Mouse (Mus musculus): Measurements from ENCODE around the gene Nsg2.
A peak's percentile ranks its signal among the peaks of the same experiment; 100 is the strongest.

Gene Nsg2

GRCm38 (mm10) chr11:32013561-32013960 lies 13.3 kb downstream of the Nsg2 start:
- no peak for DNase-seq

- DNase-seq, result no peak
Measured at GRCm38 (mm10) chr11:32018201-32018600, 17.9 kb downstream of the Nsg2 start.

DNA sequence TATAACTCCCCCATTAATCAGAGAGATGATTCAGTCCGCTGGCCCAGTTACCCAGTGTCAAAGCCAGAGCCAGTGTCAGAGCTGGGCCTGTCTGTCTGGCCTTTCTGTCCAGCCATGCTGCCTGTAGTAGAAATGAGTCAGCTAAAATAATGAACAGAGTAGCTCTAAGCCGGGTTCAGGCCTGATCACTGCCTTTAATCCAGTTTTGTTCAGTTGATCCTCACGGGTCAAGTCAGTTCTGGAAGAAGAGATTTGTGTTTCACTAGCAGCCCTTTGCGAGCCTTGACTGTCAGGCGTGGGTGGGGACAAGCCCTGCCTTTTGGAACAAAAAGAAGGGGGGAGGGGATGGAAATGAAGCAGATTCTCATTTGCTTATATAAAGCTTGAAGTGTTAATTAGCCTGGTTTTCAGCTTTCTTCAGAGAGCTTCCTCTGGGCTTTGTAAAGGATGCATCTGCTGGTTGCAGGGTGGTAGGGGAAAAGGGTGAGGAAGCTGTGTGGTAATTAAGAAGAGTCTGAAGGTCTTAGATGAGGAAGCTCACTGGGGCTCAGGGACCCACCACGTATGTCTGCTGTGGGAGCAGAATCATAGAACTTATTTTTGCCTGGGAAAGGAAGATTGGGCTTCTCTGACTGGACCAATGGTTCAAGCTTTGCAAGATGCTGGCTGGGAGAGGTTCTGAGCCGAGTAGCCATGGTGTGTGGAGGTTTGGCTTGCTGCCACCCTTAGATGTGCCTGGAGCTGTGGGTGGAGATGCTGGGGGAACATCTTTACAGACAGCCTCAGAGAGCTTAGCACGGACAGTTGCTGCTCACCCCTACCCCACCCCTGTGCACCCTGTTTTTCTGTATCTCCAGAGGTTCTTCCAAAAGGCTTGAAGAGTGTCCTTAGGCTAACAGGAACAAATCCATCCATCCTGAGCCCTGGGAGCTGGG lies 20.0 kb downstream of the Nsg2 start:
- no peak for DNase-seq

- no peak for DNase-seq
Measured at GRCm38 (mm10) chr11:32026634-32027033, 26.4 kb downstream of the Nsg2 start.

GRCm38 (mm10) chr11:32027474-32028342 lies 27.4 kb downstream of the Nsg2 start:
- no peak for DNase-seq

DNA sequence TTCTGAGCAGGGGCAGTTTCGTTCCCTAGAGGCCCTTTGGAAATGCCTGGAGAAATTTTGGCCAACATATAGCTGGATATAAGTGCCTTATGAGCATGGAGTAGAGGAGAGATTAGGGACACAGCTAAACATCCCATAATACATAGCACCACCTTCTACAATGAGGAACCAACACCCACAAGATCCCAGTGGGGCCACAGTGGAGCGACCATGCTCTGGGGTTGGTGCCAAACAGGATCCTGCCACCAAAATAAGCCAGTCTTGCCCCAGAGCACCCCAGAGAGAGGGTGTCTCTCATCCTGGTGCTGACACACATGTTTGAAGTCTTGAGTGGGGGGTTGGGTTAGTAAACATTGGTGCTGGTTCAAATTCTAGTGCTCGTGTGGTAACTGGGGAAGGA lies 28.3 kb downstream of the Nsg2 start:
- no peak for DNase-seq

DNA sequence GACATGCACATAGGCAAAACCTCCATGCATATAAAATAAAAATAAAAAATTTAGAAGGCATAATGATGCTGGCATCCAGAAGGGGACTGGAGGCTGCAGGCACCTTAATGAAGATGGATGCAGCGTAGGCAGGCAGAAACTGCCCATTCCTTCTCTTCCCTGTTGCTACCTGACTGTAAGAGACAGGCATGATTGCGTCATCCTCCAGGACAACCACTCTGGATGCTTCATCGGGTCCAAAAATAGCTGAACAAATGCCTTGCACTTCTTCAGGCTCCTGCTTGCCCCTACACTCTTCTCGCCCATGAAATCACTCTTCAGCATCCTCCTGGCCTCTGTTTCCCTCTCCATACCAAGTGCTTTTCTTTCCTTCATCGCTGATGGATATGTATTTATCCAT lies 29.1 kb downstream of the Nsg2 start:
- DNase-seq, result no peak

GRCm38 (mm10) chr11:32031396-32031795 lies 31.1 kb downstream of the Nsg2 start:
- no peak for DNase-seq

GRCm38 (mm10) chr11:32032053-32032452 lies 31.8 kb downstream of the Nsg2 start:
- no peak for DNase-seq

- no peak for DNase-seq
Measured at GRCm38 (mm10) chr11:32035831-32036230, 35.6 kb downstream of the Nsg2 start.

GRCm38 (mm10) chr11:32039656-32040055 lies 39.4 kb downstream of the Nsg2 start:
- no peak for DNase-seq

- no peak for DNase-seq
Measured at GRCm38 (mm10) chr11:32057389-32057788, 57.1 kb downstream of the Nsg2 start.

DNA sequence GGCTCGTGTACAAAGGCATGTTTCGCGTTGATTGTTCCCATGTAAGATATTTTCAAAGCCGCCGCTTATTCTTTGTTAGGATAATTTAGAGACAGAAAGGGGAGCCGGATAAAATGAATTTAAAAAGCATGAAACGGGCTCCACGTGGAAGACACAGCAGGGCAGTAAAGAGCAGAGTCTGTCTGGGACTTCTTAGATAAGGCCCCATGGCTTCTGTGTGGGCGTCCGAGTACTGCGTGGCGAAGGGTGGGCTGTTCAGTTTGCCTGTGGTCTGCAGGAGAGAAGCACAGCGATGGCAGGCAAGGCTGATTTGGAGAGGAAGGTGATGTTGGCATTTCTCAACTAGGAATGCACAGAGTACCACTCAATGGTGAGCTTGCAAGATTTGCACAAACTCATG lies 57.6 kb downstream of the Nsg2 start:
- DNase-seq, result no peak

DNA sequence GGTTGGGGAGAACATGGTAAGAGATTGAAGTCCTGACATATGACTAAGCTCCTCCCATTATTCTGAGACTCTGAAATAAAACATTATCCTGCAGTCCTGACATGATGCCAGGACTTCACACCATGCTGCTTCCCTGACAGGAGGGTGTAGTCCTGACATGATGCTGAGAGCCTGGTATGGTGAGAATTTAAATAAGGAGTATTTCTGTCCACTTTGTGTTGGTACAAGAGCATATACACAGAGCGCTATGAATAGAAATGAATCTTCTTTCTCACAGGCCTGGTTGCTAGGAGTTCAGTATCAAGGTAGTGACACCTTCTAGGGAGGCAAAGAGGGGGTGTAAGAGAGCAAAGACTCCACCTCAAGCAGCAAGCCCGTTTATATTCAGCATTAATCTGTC lies 60.8 kb downstream of the Nsg2 start:
- no peak for DNase-seq

- DNase-seq, result peak; percentile 50
Measured at GRCm38 (mm10) chr11:32061874-32062273, 61.6 kb downstream of the Nsg2 start.

DNA sequence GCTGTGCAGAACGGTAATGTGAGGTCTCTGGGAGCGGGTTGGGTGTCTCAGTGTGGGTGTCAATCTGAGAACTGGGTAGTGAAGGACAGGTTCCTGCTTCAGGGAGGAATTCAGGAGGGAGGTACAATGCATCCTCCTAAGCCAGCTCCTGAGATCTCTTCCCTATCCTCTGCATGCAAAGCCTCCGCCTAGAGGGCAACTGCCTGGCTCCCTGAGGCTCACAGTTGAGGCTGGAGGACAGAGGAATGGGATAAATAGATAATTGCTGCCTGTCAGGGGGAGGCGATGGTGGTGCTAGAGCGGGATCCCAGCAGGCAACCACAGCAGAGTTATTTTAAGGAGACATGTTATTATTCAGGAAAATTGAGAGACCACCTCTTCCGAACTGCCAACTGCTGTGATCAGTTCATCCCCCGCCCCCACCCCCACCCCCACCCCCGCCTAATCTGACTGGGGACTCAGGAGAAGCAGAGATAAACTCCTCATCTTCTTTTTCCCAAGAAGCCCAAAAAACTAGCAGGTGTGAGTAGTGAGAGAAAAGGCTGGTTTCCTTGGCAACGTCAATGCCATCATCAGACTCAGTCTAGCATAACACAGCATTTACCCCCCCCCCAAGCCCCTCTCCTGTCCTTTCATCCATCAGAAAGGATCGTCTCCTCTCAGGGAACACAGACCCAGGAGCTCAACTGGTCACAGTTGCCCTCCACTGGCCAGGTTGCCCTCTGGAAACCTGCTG lies 63.7 kb downstream of the Nsg2 start:
- DNase-seq, result no peak

GRCm38 (mm10) chr11:32064511-32064862 lies 64.2 kb downstream of the Nsg2 start:
- DNase-seq, result no peak

DNA sequence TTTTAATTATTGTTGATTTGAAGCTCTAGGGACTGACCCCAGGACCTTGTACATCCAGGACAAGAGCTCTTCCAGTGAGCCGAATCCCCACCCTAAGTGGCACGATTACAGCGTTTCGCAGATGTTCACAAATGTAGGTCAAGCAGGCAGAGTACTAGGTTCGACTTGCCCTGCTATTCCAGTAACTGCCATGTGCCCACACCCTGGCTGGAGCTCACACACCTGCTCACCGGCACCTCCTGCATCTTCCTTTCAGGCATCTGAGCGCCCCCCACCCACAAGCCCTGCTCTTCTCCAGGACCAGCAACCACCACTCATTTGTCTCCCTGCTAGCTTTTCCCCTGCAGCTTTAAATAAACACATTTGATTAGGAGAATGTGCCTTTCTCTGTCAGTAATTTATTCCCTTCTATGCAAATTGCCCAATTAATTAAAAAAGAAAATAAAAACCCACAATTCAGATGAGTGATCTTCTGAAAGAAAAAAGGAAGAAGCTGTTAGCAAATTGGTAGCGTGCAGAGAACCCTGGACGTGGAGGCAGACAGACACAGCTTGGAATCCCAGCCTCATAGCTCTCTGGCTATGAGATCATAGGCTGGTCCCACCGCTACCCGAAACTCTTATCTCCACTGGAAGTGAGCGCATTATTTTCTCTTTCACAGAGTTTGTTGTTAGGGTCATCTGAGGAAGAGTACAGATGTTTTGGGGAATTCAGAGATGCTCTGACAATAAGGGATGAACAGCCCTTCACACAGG lies 68.7 kb downstream of the Nsg2 start:
- DNase-seq, result no peak

GRCm38 (mm10) chr11:32075163-32075562 lies 74.9 kb downstream of the Nsg2 start:
- no peak for DNase-seq

- DNase-seq, result no peak
Measured at GRCm38 (mm10) chr11:32083462-32083861, 83.2 kb downstream of the Nsg2 start.

DNA sequence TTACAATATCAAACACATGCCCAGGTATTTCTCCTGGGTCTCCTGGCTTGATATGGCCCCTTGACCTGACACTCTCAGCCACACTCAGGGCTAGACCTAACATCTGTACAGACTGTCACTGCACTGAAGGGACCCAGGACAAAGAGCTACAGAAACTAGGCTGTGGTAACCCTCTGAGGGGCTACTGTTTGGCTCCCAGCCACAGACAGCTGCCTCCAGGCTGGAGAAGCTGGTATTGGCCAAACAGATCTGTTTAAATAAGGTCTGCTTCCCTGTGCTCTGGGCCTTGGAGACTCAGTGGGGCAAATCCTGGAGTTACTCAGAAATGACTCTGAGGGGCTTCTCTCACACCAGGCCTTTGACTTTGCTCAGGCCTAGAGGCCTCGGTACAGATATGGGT lies 86.3 kb downstream of the Nsg2 start:
- DNase-seq, result no peak

GRCm38 (mm10) chr11:32087376-32087775 lies 87.1 kb downstream of the Nsg2 start:
- peak; percentile 70 for DNase-seq
